Mouse (Mus musculus) mature B cell (primary cell): ENCODE data around the gene Nat8l.

ENCODE experiments used
- in situ Hi-C: fragments of 300-500 bp; cut with MboI; formaldehyde crosslinking; loops from 2 replicates; pipeline ENCODE4 v1.14.3; 2019

Nat8l gene

GRCm38 (mm10) chr5:34004618-34005017, 8.8 kb downstream of the Nat8l start:
- in situ Hi-C loops: no loop called here

- in situ Hi-C loops: no loop called here
Observed at GRCm38 (mm10) chr5:34006832-34007231, 11.0 kb downstream of the Nat8l start.

DNA sequence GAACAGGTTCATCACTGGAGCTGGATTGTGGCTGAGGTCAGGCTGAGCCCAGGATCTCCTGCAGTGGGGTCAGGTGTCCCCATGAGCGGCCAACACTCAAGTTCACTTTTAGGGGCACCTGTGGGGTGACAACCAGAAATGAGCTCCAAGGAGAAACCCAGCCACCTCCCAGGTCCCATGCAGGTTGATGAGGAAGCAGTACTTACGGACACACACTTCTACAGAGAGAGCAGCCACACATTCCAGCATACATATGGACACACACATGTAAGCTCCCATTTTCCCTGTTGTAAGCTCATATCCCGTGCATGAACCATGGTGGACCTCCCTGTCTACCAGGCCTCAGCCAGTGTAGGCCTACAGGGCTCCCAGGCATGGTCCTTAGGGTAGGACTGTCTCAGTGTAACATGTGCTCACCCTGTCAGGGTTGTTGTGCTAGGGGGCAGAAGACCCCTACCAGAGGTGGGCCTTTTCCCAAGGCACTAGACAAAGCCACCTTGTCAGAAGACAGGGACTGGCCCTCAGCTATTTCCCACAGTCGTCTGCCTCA, 11.7 kb downstream of the Nat8l start:
- in situ Hi-C loops: no loop called here

DNA sequence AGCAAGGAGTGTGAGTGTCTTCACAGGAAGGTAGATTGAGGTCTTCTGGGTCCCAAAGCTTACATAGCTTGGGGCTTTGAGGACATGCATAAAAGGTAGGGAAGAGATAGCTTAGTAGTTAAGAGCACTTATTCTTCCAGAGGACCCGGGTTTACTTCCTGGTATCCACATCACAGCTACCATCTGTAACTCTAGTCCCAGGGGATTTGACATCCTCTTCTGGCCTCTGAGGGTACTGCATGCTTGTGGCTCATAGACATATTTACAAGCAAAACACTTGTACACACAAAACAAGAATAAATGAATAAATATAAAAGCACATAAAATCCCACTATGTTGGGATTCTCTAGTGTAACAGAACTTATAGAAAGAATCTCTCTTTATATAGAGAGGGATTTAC, 18.9 kb downstream of the Nat8l start:
- in situ Hi-C loops: no loop called here

DNA sequence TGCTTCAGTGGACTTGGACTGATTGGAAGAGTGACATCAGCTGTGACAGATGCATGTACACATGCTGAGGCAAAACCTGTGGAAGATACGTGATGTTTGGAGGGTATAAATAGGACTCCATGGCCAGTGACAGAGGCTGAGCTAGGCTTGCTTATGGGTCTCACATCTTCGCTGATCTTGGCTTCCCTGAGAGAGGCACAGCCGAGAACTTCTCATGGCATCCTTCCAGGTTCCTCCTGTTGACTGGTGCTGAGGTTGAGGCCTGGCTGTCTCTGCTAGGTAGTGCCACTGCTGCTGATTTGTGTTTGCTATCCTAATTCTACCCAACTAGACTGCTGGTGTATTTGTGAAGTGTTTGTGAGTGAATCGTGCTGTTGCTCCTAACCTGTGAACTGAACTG, 23.2 kb downstream of the Nat8l start:
- in situ Hi-C loops: no loop called here

GRCm38 (mm10) chr5:34030101-34030500, 34.3 kb downstream of the Nat8l start:
- in situ Hi-C loops: no loop called here

DNA sequence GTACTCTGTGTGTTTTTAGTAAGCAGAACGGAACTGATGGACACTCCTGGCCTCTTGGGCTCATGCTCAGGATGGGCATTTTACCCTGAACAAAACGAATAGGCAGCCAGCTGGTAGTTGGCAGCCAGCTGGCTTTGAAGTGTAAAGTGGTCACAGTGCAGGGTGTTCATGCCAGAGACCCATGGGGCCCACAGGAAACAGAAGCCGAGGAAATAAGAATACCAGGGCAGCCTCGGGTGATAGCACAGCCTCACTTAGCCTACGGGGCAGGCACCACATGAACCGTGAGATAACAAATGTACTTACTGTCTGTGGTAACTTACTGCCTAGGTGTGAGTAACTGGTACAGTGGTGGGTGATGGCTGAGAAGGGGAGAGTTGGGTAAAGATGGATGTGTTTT, 35.2 kb downstream of the Nat8l start:
- in situ Hi-C loops: no loop called here

GRCm38 (mm10) chr5:34032520-34032919, 36.7 kb downstream of the Nat8l start:
- in situ Hi-C loops: no loop called here
